In the genomic region with DNA sequence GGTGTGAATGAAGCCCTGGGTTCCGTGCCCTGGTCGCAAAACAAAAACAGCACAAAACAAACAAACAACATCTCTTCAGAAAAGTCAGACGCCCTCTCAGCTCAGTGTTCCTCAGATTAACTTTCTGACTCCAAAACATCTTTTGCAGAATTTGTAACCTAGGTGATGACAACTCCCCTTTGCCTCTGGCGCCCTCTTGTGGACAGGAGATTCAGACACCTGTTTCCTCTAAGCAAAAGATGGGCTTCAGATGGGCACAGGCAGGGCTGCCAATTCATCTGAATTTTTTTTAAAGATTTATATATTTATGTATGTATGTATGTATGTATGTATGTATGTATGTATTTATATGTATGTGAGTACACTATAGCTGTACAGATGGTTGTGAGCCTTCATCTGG, we compare ENCODE assay signal across 8 mouse cellular contexts. TPM values are rescaled to one million over a fixed set of nuclear protein-coding genes. Genes with fewer than 3 reads are reported as not detected.
A peak's percentile ranks its signal among the peaks of the same experiment; 100 is the strongest.
DNase-seq lines count a peak whose midpoint lies in the region; TF ChIP-seq lines count a peak whose summit lies in the region.
"Had no signal": no experiment of that assay in that cellular context is flagged by ENCODE, and none has a peak within 500 bp of the region (broad histone marks: within the 10 kb centered on the region; RNA-seq: fewer than 3 reads in every experiment).

No protein-coding gene starts in this region.

- no peaks in the 10 kb centered on the region for H3K79me3 ChIP-seq in C2C12 (ENCODE audit: low read depth)

- DNase-seq in 416B (ENCODE audit: low read depth) = peak; percentile 77
- peak; percentile 89 for DNase-seq in brain, embryonic 14.5 days (ENCODE audit: low read depth)
- peak; percentile 80 for DNase-seq in forelimb bud, embryonic 11.5 days (ENCODE audit: low read depth, low spot score)
- DNase-seq in layer of hippocampus, adult 9-10 months (ENCODE audit: low spot score) = peak; percentile 56
- DNase-seq in lung, postnatal 4 days = peak; percentile 58 to 83
- peak; percentile 76 to 93 for DNase-seq in spleen, postnatal 4 days (ENCODE audit: low spot score in 2 of 2)

- H3K79me2 ChIP-seq in C2C12 (ENCODE audit: control insufficient read depth, insufficient read depth) = no peaks in the 10 kb centered on the region

- no peak overlapping the region for H3K4me3 ChIP-seq in C2C12 (ENCODE audit: insufficient read depth, poor library complexity, severe bottlenecking)
- H3K4me3 ChIP-seq: hindbrain, embryonic 15.5 days had no signal

- TF ChIP-seq POLR2A in brain, embryonic 14.5 days (IDR thresholded peaks at IDR 0.05; ENCODE audit: borderline replicate concordance, extremely low read depth, insufficient read depth, insufficient read length, poor library complexity, severe bottlenecking) = no peak

- peak; percentile 17 for TF ChIP-seq CTCF in C2C12 (IDR thresholded peaks at IDR 0.05; ENCODE audit: control insufficient read depth, insufficient read depth, insufficient read length)
- TF ChIP-seq CTCF in brain, embryonic 14.5 days (IDR thresholded peaks at IDR 0.05; ENCODE audit: borderline replicate concordance, extremely low read depth, insufficient read depth, insufficient read length) = peak; percentile 87

- H3K27me3 ChIP-seq in C2C12 (ENCODE audit: control insufficient read depth, insufficient read depth, insufficient read length) = no peaks in the 10 kb centered on the region
- H3K27me3 ChIP-seq: hindbrain, embryonic 15.5 days had no signal

- no peak overlapping the region for H3ac ChIP-seq in C2C12 (ENCODE audit: control insufficient read depth, insufficient read length, low read depth)

- H3K36me3 ChIP-seq in C2C12 (ENCODE audit: control insufficient read depth, insufficient read depth) = peaks cover 14% of the 10 kb centered on the region

TF ChIP-seq in C2C12, 6 proteins besides CTCF, POLR2A, EP300 and RAD21:
- TF ChIP-seq USF1 (IDR thresholded peaks at IDR 0.05; ENCODE audit: low read depth) (no peak), MAX (IDR thresholded peaks at IDR 0.05) (no peak), FOSL1 (IDR thresholded peaks at IDR 0.05; ENCODE audit: insufficient read depth, low read length, poor library complexity, severe bottlenecking) (no peak), CEBPB (IDR thresholded peaks at IDR 0.05; ENCODE audit: low read depth) (no peak), MYOD1 (IDR thresholded peaks at IDR 0.05; ENCODE audit: control insufficient read depth, insufficient read length, low read depth) (no peak), MYOG (IDR thresholded peaks at IDR 0.05; ENCODE audit: control insufficient read depth, extremely low read depth, insufficient read length) (no peak)

RNA-seq across cellular contexts. Expression of a gene that starts 40.0 kb away (rescaled TPM):
- 24.3 TPM for polyA plus RNA-seq in C2C12 (2012; fragmentation: generic; extraction: Trizol)
- 130 and 149 TPM in 2 replicates for polyA plus RNA-seq in brain, embryonic 14.5 days (2012; rRNA removed)
